Mouse (Mus musculus) heart, adult 2 months (tissue): ENCODE measurements at regions not wholly inside any gene's neighbourhood (a gene's known extent, or its start where the extent isn't known, plus 50 kb on each side); places are given as distances from the start of the nearest gene placed in this dataset.

Experiments used
- CTCF ChIP-seq: fragments of 200-600 bp; IDR thresholded peaks from 2 replicates; pipeline ENCODE4 v1.8.1; 2022; ENCODE audit warnings: antibody characterized with exemption, mild to moderate bottlenecking, moderate library complexity
- POLR2A ChIP-seq: fragments of 200-500 bp; IDR thresholded peaks from 2 replicates; pipeline ENCODE4 v1.6.1; 2011; ENCODE audit warnings: mild to moderate bottlenecking, low read depth, low read length, control low read depth; ENCODE audit not compliant: insufficient read depth

DNA sequence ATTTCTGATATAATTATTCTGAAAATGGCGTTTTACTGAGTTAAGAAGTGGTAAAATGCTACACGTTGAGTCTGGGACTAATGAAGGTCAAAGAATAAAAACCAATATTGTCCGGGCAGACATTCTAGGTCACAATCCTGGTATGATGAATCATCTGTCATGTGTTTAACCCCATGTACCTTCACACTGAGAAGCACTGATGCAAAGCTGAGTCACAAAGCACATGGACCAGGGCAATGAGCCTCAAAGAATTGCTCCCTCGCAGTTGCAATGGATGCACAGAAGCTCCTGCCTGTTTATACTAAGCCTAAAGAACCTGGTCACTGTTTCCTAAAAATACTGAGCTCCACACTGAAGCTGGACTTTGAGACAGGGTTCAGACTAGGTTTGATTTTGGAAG, 221.3 kb upstream of the Rsrc1 start:
- TF ChIP-seq CTCF, result no peak
- no peak for TF ChIP-seq POLR2A
